ENCODE assay signal across 10 mouse cellular contexts in the genomic region with DNA sequence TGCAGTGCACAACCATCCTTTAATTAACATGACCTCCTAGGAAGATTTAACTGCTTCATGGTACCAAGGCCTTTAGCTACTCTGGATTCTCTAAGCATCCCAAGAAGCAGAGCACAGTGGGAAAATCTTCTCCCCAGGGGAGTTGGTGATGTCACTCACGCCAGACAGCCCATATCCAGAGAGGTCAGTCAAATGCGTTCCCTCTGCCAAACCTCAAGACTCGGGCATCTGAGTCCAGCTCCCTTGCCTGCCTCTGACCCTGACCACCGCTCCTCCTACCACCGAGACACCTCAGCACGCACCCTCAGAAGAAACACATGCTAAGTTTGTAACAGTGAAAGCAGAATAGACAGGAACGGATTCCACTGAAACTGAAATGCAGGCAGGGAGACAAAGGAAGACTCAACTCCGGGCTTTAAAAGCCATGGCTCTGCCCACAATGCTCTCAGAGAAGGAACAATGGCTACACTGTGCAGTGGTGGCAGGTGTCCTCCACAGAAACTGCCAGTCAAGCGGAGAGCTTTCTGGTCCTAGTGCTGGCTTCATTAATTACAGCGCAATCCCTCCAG.
DNase-seq lines count a peak whose midpoint lies in the region; ATAC-seq and TF ChIP-seq lines count a peak whose summit lies in the region.
"Had no signal": no experiment of that assay in that cellular context is flagged by ENCODE, and none has a peak within 500 bp of the region (broad histone marks: within the 10 kb centered on the region; RNA-seq: fewer than 3 reads in every experiment).

No protein-coding gene starts in this region.

- H3K9ac ChIP-seq in intestine, embryonic 14.5 days (ENCODE audit: low read length) = no peak overlapping the region
- no peak overlapping the region for H3K9ac ChIP-seq in intestine, postnatal 0 days (ENCODE audit: low read depth, low read length)
- no peak overlapping the region for H3K9ac ChIP-seq in embryonic facial prominence, embryonic 15.5 days
- H3K9ac ChIP-seq in limb, embryonic 15.5 days = no peak overlapping the region

- no peak for TF ChIP-seq CTCF in intestine, postnatal 0 days (IDR thresholded peaks at IDR 0.05; ENCODE audit: low read depth)

- H3K9me3 ChIP-seq in intestine, embryonic 14.5 days (ENCODE audit: control insufficient read depth, low read length) = peaks cover 9% of the 10 kb centered on the region
- H3K9me3 ChIP-seq in intestine, postnatal 0 days (ENCODE audit: control insufficient read depth) = no peaks in the 10 kb centered on the region
- H3K9me3 ChIP-seq in embryonic facial prominence, embryonic 15.5 days (replicated peaks) = no peaks in the 10 kb centered on the region
- H3K9me3 ChIP-seq in limb, embryonic 15.5 days = no peaks in the 10 kb centered on the region

- peaks cover 6% of the 10 kb centered on the region; the same call in 1 of the 2 replicates for H3K4me1 ChIP-seq in intestine, embryonic 14.5 days (replicated peaks; ENCODE audit: control insufficient read depth, insufficient read depth, low read length)
- H3K4me1 ChIP-seq in intestine, postnatal 0 days (replicated peaks; ENCODE audit: control insufficient read depth, insufficient read depth, low read length) = no peaks in the 10 kb centered on the region
- H3K4me1 ChIP-seq in embryonic facial prominence, embryonic 15.5 days = peaks cover 47% of the 10 kb centered on the region
- H3K4me1 ChIP-seq in limb, embryonic 15.5 days = peaks cover 36% of the 10 kb centered on the region

- no peak overlapping the region for H3K4me2 ChIP-seq in intestine, embryonic 14.5 days (ENCODE audit: low read length)
- H3K4me2 ChIP-seq in intestine, postnatal 0 days (replicated peaks; ENCODE audit: low read depth) = no peak overlapping the region
- H3K4me2 ChIP-seq in embryonic facial prominence, embryonic 15.5 days (replicated peaks) = no peak overlapping the region
- no peak overlapping the region for H3K4me2 ChIP-seq in limb, embryonic 15.5 days

- 75% methylated on average over 10 of the region's 10 CpGs for WGBS in intestine, embryonic 14.5 days
- 78% methylated on average over 10 of the region's 10 CpGs for WGBS in intestine, postnatal 0 days
- 49% methylated on average over 10 of the region's 10 CpGs for WGBS in embryonic facial prominence, embryonic 15.5 days
- 70% methylated on average over 10 of the region's 10 CpGs for WGBS in limb, embryonic 15.5 days

- ATAC-seq in intestine, embryonic 14.5 days (replicated peaks; ENCODE audit: low FRiP score, low TSS enrichment, low read depth) = no peak
- no peak for ATAC-seq in intestine, postnatal 0 days
- ATAC-seq in embryonic facial prominence, embryonic 15.5 days (ENCODE audit: insufficient number of reproducible peaks, low FRiP score, low TSS enrichment, low read depth) = no peak
- no peak for ATAC-seq in limb, embryonic 15.5 days (ENCODE audit: insufficient number of reproducible peaks, low FRiP score, low TSS enrichment, low read depth)

- peak overlapping the region; percentile 11; the same call in 1 of the 2 replicates for H3K27ac ChIP-seq in intestine, embryonic 14.5 days (ENCODE audit: low read depth)
- no peak overlapping the region; the same call in 1 of the 2 replicates for H3K27ac ChIP-seq in intestine, postnatal 0 days (ENCODE audit: low read depth, low read length)
- peak overlapping the region; percentile 74 for H3K27ac ChIP-seq in embryonic facial prominence, embryonic 15.5 days (replicated peaks)
- peak overlapping the region; percentile 55 for H3K27ac ChIP-seq in limb, embryonic 15.5 days

- H3K36me3 ChIP-seq in intestine, embryonic 14.5 days (ENCODE audit: control insufficient read depth, insufficient read depth, low read length) = no peaks in the 10 kb centered on the region
- no peaks in the 10 kb centered on the region for H3K36me3 ChIP-seq in intestine, postnatal 0 days (ENCODE audit: control insufficient read depth, insufficient read depth)
- H3K36me3 ChIP-seq in embryonic facial prominence, embryonic 15.5 days = no peaks in the 10 kb centered on the region
- H3K36me3 ChIP-seq in limb, embryonic 15.5 days = 0 out of 2 replicates have a peak, but pooled peaks cover 3% of the 10 kb centered on the region
- H3K36me3 ChIP-seq: G1E had no signal

- H3K27me3 ChIP-seq in intestine, embryonic 14.5 days (replicated peaks; ENCODE audit: control insufficient read depth, insufficient read depth, low read length) = no peaks in the 10 kb centered on the region
- H3K27me3 ChIP-seq in intestine, postnatal 0 days (replicated peaks; ENCODE audit: control insufficient read depth, insufficient read depth, low read length) = no peaks in the 10 kb centered on the region
- no peaks in the 10 kb centered on the region for H3K27me3 ChIP-seq in embryonic facial prominence, embryonic 15.5 days
- H3K27me3 ChIP-seq in limb, embryonic 15.5 days = no peaks in the 10 kb centered on the region

- no peak for DNase-seq in intestine, embryonic 14.5 days (ENCODE audit: low spot score)
- DNase-seq in Muller cell, postnatal 12 days (ENCODE audit: inconsistent ontology term) = peak; percentile 94
- no peak for DNase-seq in urinary bladder, adult 18-20 months (ENCODE audit: low spot score in 2 of 2)
- no peak for DNase-seq in adrenal gland, adult (ENCODE audit: inconsistent age in 2 of 2, low spot score in 1 of 2)
- no peak for DNase-seq in lung, postnatal 36 days

- H3K4me3 ChIP-seq in intestine, embryonic 14.5 days (ENCODE audit: low read depth, low read length) = no peak overlapping the region
- H3K4me3 ChIP-seq in intestine, postnatal 0 days (ENCODE audit: low read depth, low read length) = no peak overlapping the region
- H3K4me3 ChIP-seq in embryonic facial prominence, embryonic 15.5 days (replicated peaks) = no peak overlapping the region
- no peak overlapping the region for H3K4me3 ChIP-seq in limb, embryonic 15.5 days
- H3K4me3 ChIP-seq: erythroblast, embryonic 14.5 days had no signal
